Mouse (Mus musculus) brain, embryonic 18.5 days (tissue): Measurements from ENCODE around the gene Dcaf8.
"Not testable (repeated sequence)": the region's sequence is repeated elsewhere in the genome, so short reads cannot be mapped to it uniquely, and the experiment has no call there.

Experiments
- DNase-seq: peaks from one replicate; pipeline ENCODE4 v3.0.0-alpha.2; 2012; ENCODE audit warnings: low read depth, low spot score

Dcaf8 gene

DNA sequence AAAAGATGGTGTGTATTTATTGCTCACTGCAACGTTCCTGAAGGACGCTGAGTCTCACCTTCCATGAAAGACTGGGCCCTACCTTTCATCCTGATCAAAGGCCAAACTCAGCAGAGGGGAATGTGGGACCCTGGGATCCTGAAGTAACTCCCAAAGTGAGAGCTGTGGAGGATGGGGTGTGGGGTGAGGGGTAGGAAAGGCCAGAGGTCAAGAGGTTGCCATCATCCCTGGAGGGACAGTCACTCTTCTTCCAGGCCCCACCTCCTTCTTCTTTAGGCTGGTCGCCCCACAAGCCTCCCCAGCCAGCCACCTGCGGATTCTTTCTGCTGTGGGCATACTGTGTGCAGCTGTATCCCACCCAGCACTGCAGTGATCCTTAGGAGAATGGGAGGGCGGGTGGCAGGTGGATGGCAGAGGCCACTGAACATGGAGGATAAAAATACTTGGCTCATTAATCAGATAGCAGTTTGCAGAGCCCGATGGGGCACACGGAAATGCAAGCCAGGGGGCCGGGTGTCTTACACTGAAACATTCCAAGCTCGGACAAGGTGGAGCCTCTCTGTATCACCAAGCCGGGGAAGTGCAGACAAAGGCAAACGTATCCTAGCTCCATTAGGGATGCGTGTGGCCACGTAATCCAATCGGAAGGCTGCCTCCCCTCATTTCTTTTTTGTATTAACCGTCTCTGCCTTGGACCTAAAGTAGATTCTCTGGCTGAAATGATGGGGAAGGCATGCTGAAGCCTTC lies 70.5 kb downstream of the Dcaf8 start:
- no peak for DNase-seq

DNA sequence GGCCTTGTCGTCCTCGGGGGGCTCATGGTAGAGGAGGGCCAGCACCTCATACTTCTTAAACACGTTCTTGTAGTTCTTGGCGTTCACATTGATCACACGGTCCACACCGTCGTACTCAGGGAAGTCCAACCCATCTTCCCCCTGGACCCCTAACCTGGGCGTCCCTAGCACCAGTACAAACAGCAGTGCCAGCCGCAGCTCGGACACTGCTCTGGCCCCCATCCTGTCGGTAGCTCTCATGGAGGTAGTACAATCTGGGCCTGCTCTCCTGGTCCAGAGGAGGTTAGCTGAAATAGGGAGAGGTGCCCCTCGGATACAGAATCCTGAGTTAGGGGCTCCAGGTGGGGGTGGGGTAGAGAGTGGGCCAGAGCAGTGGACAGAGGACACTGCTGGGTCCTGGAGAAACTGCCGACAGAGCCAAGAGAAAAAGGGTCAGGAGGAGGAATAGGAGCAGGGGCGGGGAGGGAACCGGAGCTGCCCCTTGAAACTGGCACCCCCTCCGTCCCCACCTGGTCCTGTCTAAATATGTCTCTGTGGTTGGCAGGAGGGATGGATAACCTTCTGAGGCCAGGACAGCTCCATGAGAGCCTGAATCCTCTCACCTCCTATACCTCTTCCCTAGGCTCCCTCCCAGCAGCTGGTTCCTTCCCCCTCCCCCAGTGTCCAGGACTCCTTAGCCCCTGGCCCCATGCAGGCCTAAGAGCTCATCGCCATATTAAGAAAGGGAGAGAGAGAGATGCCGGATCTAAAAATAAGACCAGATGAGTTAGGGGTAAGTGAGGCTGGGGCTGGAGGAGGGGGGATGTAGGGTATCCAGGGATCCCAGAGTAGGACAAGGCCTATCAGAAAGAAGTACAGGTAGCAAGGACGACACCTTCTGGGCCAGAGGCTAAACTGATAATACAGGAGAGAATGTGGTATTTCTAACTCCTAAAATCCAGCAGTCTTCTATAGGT lies 71.8 kb downstream of the Dcaf8 start, which contains the start of gene Casq1:
Gene Casq1 (minus strand): TSS at position 418 of the 956 bp plus-strand sequence.
- no peak for DNase-seq

DNA sequence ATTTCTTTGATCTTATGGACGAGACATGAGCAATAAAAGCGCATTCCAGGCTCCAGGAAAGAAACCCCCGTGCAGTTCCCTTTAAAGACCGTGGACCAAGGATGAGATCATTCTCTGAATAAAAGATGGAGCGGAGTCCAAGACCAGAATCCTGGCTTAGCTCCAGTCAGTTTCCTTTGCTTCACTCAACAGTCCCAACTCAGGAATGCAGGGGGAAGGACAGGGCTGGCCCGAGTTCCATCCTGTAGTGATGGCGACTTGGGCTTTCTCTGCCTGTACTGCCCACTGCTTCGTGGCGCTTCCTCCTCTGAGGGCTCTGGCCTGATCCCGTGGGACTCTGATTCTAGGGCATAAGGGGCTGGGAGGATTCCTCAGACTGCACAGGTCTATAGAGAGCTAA lies 72.5 kb downstream of the Dcaf8 start:
- DNase-seq: no peak

DNA sequence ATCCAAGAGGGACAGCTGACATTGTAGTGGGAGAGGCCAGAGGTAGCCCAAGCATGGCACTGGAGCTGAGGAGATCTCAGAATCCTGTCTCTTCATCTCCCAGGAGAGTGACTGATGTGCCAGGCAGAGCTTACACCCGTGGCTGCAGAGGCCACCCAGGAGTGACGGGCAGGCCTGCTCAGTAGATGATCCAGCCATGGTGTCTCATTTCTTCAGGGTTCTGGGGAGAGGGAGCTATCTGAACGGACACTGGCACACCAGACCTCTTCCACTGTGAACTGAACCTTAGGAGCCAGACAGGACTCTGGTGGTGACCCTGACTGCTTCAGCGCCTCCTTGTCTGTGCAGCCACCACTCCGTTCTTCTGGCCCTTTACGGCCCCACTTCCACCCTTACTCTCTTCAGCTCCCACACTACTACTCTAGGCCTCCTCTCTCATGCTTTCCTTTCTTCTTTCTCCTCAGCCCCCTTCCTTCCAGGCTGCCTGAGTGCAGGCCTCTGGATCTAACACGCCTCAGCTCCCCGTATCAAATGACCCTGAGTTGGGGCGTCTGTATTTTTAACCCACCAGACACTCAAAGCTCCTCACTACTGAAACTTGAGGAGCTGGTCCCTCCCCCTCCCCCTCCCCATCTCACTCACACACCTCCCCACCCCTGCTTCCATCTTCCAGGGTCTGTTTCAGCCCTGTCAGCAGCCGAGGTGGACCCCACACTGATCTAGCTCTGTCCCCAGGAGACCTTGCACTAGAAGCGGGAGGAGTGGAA lies 73.6 kb downstream of the Dcaf8 start:
- no peak for DNase-seq

DNA sequence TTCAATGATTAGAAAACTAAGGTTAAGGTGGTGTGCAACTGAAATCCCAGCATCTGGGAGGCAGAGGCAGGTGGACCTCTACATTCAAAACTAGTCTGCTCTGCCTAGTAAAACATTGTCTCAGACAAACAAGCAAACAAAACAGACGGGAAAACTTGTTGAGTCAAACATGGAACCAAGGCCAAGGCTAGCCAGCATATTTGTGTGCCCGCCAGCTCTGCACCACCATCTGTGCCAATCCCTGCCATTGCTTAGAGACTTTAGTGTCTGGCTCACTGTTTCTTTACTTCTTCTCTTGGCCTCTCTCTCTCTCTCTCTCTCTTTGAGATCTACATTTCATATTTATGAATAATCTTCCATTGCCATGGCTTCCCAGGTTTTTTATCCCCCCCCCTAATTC lies 80.3 kb downstream of the Dcaf8 start:
- no peak for DNase-seq

DNA sequence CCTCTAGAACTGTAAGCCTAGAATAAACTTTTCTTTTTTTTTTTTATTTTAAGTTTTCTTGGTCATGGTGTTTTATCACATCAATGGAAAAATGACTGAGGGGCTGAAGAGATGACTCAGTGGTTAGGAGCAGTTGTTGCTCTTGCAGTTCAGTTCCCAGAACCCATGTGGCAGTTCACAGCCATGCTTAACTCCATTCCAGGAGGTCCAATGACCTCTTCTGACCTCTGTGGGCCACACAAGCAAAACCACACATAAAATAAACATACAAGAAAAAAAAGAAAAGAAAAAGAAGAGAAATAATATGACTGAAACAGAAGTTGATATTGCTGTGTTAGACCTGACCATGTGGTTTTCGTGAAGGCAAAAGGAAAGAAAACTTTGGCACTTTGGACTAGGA lies 81.3 kb downstream of the Dcaf8 start:
- DNase-seq: no peak

DNA sequence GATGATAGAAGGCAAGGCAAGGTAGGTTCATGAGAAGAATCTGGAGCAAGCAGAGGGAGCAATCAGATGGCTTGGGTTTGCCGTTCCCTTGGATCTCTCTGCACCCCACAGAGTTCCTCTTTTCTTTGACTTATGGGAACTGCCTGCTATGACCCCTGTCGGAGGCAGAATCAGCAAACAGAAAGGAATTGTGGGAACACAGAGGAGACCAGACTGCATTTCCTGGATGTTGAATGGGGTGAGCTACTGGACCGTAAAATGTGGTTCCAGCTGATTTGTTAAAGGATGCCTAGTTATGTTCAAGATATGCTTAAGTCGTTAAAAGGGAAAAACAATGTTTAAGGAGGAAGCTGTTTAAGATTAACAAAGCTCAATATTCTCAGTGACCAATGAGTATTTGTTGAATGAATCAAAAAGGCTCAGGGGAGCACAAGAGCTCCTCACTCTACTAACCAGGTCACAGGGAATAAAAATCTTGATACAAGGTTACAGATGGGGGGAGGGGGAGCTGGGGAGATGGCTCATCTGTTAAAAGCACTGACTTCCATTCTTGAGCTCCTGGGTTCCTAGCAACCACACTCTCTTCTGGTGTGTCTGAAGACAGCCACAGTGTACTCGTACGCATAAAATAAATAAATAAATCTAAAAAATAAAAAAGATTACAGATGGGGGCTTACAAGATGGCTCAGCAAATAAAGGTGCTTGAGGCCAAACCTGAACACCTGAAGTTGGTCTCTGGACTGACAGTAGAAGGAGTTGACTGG lies 93.2 kb downstream of the Dcaf8 start:
- DNase-seq: no peak

DNA sequence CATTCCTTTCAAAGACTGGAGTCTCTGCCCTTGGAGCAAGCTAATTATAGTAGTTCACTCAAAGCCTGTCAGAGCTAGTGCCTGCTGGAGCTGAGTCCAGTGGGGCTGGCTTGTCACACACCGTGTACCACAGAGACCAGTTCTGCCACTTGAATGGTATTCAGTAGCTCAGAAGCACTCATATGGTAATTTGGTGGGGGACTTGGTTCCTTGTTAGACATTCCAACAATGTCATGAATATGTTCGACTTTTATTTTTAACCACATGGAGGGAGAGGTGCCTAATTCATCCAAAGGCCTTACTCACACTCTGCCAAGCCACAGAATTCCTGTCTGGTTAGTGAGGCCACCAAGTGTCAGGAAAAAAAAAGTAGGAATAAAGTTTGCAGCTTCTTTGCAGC lies 94.5 kb downstream of the Dcaf8 start:
- DNase-seq: peak; percentile 32

DNA sequence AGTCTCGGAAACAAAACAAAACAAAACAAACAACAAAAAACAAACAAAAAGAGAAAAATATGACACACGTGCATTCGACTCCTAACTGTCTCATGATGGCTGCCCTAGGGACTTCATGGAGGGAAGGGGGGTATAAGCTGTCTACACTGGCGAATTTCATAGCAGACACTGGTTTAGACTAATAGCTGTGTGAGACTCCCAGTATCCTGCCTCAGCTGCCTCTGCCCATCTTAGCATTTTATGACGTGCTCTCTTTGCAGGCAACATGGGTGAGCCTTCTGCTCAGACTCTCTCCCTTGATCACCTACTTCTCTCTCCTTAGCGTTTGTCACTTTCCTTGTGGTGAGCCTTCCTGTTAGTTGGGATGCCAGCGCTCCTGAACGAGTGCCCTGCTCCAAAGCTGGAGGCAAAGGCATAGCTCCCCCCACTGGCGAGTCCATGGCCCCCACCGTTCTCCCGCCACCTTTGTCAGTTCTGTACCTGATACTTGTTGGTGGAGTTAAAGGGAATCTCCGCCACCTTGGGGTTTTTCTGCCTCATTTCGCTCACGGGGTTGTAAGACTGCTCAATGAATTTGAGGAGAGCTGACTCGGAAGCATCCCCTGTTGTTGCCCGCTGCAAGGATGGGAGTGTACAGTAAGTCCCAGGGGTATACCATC lies 95.8 kb downstream of the Dcaf8 start:
- DNase-seq: no peak

DNA sequence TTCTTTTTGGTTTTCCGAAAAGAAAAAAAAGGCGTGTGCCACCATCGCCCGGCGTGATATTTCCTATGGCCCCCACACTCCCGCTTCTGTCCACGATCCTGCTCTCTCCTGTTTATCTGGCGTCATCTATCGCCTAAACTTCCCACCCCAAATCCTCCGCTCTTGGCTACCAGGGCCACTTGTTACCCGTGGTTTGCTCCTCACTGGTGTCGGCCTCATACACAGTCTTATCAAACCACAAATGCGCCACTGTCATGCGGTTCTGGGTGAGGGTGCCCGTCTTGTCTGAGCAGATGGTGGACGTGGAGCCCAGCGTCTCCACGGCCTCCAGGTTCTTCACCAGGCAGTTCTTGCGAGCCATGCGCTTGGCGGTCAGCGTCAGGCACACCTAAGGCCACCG lies 96.8 kb downstream of the Dcaf8 start:
- not testable (repeated sequence) for DNase-seq
